Mouse (Mus musculus) lung, postnatal 0 days (tissue): Measurements from ENCODE around the gene Urgcp. TPM values are rescaled to one million over a fixed set of nuclear protein-coding genes. Genes with fewer than 3 reads are reported as not detected.

Experiments used
- ATAC-seq: fragments of 200-750 bp; cut with Nextera tagmentation; 2 replicates; pipeline ENCODE4 v1.8.0; 2017; ENCODE audit warnings: moderate library complexity
- DNase-seq: peaks from one replicate; pipeline ENCODE4 v3.0.0-alpha.2; 2016; ENCODE audit warnings: low spot score
- H3K27ac ChIP-seq: fragments of 300-500 bp; sonication (generic); 2 replicates; pipeline ENCODE4 v1.5.1; 2014; ENCODE audit warnings: antibody characterized with exemption, mild to moderate bottlenecking, low read length, mixed read lengths
- H3K27me3 ChIP-seq: fragments of 300-500 bp; sonication (generic); replicated peaks from 2 replicates; pipeline ENCODE4 v1.6.1; 2014; ENCODE audit warnings: low read length, mixed read lengths; ENCODE audit not compliant: insufficient read depth
- H3K36me3 ChIP-seq: fragments of 300-500 bp; sonication (generic); 2 replicates; pipeline ENCODE4 v1.6.1; 2014; ENCODE audit warnings: low read length, mixed read lengths; ENCODE audit not compliant: insufficient read depth
- H3K4me1 ChIP-seq: fragments of 300-500 bp; sonication (generic); 2 replicates; pipeline ENCODE4 v1.6.1; 2014; ENCODE audit warnings: antibody characterized with exemption, low read depth, low read length, mixed read lengths; ENCODE audit not compliant: insufficient read depth
- H3K4me2 ChIP-seq: fragments of 300-500 bp; sonication (generic); replicated peaks from 2 replicates; pipeline ENCODE4 v1.6.1; 2014; ENCODE audit warnings: low read depth, mild to moderate bottlenecking, low read length, moderate library complexity, mixed read lengths
- H3K4me3 ChIP-seq: fragments of 300-500 bp; sonication (generic); 2 replicates; pipeline ENCODE4 v1.5.1; 2014; ENCODE audit warnings: low read depth, low read length
- H3K9ac ChIP-seq: fragments of 300-500 bp; sonication (generic); replicated peaks from 2 replicates; pipeline ENCODE4 v1.6.1; 2014; ENCODE audit warnings: low read depth, mild to moderate bottlenecking
- H3K9me3 ChIP-seq: fragments of 300-500 bp; sonication (generic); 2 replicates; pipeline ENCODE4 v1.6.1; 2016; ENCODE audit warnings: low read length, mixed read lengths
- CTCF ChIP-seq: IDR thresholded peaks from 2 replicates; pipeline ENCODE4 v1.5.1; 2016; ENCODE audit warnings: antibody characterized with exemption, mild to moderate bottlenecking
- EP300 ChIP-seq: IDR thresholded peaks from 2 replicates; pipeline ENCODE4 v1.6.1; 2016; ENCODE audit warnings: antibody characterized with exemption, mild to moderate bottlenecking, control low read depth
- WGBS: fragments of 180-500 bp; shearing (Covaris S2); extraction: QIAGEN DNeasy Blood & Tissue Kit; methylation state at CpG from one replicate; pipeline ENCODE4 v1.1.7; 2014; 5-methylcytosine and 5-hydroxymethylcytosine counted together
- polyA plus RNA-seq: library from polyadenylated mRNA; unstranded; fragments of >200 nt; fragmentation: Nextera tagmentation; extraction: Ambion mirVana; gene quantifications from 2 replicates; pipeline ENCODE4 v1.2.1, GENCODE M21; 2015

Urgcp gene
- polyA plus RNA-seq, 1 experiment from 2014 or later, result 18.3 TPM

- Histone ChIP-seq H3K36me3 (peaks cover 35% of the 10 kb centered on the region), H3K27me3 (no peaks in the 10 kb centered on the region), H3K9ac (no peak overlapping the region), H3K4me3 (no peak overlapping the region), H3K27ac (no peak overlapping the region), H3K9me3 (no peaks in the 10 kb centered on the region), H3K4me1 (peaks cover 4% of the 10 kb centered on the region; the same call in 1 of the 2 replicates), H3K4me2 (no peak overlapping the region)
- DNase-seq (no peak), ATAC-seq (no peak)
- 89% methylated on average over 15 of the region's 15 CpGs for WGBS
- TF ChIP-seq CTCF (no peak), EP300 (no peak)
These were observed 34.8 kb upstream of the Urgcp start for GRCm38 (mm10) chr11:5796939-5797338.

- no peak overlapping the region for H3K9ac ChIP-seq
- 89% methylated on average over 7 of the region's 7 CpGs for WGBS
- ATAC-seq, result no peak
- no peaks in the 10 kb centered on the region for H3K9me3 ChIP-seq
- no peaks in the 10 kb centered on the region for H3K27me3 ChIP-seq
- no peak for TF ChIP-seq EP300
- TF ChIP-seq CTCF, result no peak
- 0 out of 2 replicates have a peak, but pooled peaks cover 3% of the 10 kb centered on the region for H3K4me1 ChIP-seq
- no peak overlapping the region for H3K27ac ChIP-seq
- H3K36me3 ChIP-seq, result peaks cover 34% of the 10 kb centered on the region
- no peak overlapping the region for H3K4me3 ChIP-seq
- H3K4me2 ChIP-seq, result no peak overlapping the region
- DNase-seq, result no peak
These were observed 33.5 kb upstream of the Urgcp start for GRCm38 (mm10) chr11:5795706-5796105.

- 89% methylated on average over 9 of the region's 9 CpGs for WGBS
- peaks cover 30% of the 10 kb centered on the region for H3K36me3 ChIP-seq
- no peak overlapping the region for H3K9ac ChIP-seq
- TF ChIP-seq CTCF, result no peak
- TF ChIP-seq EP300, result no peak
- ATAC-seq, result no peak
- no peaks in the 10 kb centered on the region for H3K27me3 ChIP-seq
- no peak overlapping the region for H3K27ac ChIP-seq
- no peaks in the 10 kb centered on the region for H3K9me3 ChIP-seq
- H3K4me2 ChIP-seq, result no peak overlapping the region
- H3K4me3 ChIP-seq, result no peak overlapping the region
- DNase-seq, result no peak
- no peaks in the 10 kb centered on the region for H3K4me1 ChIP-seq
These were observed 33.1 kb upstream of the Urgcp start for GRCm38 (mm10) chr11:5795290-5795689.

GRCm38 (mm10) chr11:5790431-5790830 lies 28.3 kb upstream of the Urgcp start:
- no peaks in the 10 kb centered on the region for H3K9me3 ChIP-seq
- H3K4me1 ChIP-seq, result peaks cover 4% of the 10 kb centered on the region; the same call in 1 of the 2 replicates
- DNase-seq (no peak), ATAC-seq (no peak)
- 77% methylated on average over 1 of the region's 1 CpGs for WGBS
- 0 out of 2 replicates have a peak, but pooled peaks cover 7% of the 10 kb centered on the region for H3K36me3 ChIP-seq
- H3K27ac ChIP-seq, result no peak overlapping the region
- H3K9ac ChIP-seq, result no peak overlapping the region
- no peaks in the 10 kb centered on the region for H3K27me3 ChIP-seq
- no peak overlapping the region for H3K4me3 ChIP-seq
- H3K4me2 ChIP-seq, result no peak overlapping the region
- no peak for TF ChIP-seq EP300
- TF ChIP-seq CTCF, result no peak

GRCm38 (mm10) chr11:5789754-5790333 lies 27.7 kb upstream of the Urgcp start:
- Histone ChIP-seq H3K4me2 (peak overlapping the region; percentile 62), H3K36me3 (0 out of 2 replicates have a peak, but pooled peaks cover 7% of the 10 kb centered on the region), H3K4me3 (no peak overlapping the region), H3K27me3 (no peaks in the 10 kb centered on the region), H3K27ac (no peak overlapping the region), H3K4me1 (peaks cover 4% of the 10 kb centered on the region; the same call in 1 of the 2 replicates), H3K9ac (no peak overlapping the region), H3K9me3 (no peaks in the 10 kb centered on the region)
- DNase-seq (peak; percentile 22), ATAC-seq (no peak)
- no peak for TF ChIP-seq EP300
- TF ChIP-seq CTCF, result no peak
- WGBS, result 48% methylated on average over 3 of the region's 3 CpGs

- WGBS, result 47% methylated on average over 6 of the region's 6 CpGs
- peaks cover 4% of the 10 kb centered on the region; the same call in 1 of the 2 replicates for H3K4me1 ChIP-seq
- H3K27ac ChIP-seq, result peak overlapping the region; percentile 96
- H3K4me3 ChIP-seq, result peak overlapping the region; percentile 80
- 0 out of 2 replicates have a peak, but pooled peaks cover 5% of the 10 kb centered on the region for H3K36me3 ChIP-seq
- peak overlapping the region; percentile 62 for H3K4me2 ChIP-seq
- DNase-seq (peak; percentile 72), ATAC-seq (peak; percentile 21)
- TF ChIP-seq EP300, result no peak
- peak; percentile 40 for TF ChIP-seq CTCF
- peak overlapping the region; percentile 64 for H3K9ac ChIP-seq
- H3K9me3 ChIP-seq, result no peaks in the 10 kb centered on the region
- H3K27me3 ChIP-seq, result no peaks in the 10 kb centered on the region
These were observed 27.0 kb upstream of the Urgcp start for GRCm38 (mm10) chr11:5789071-5789753.
